Mouse (Mus musculus) cortical plate, adult 2 months (tissue): ENCODE measurements around the gene Prrg1.

Source experiments
- CTCF ChIP-seq: fragments of 200-500 bp; IDR thresholded peaks from 2 replicates; pipeline ENCODE4 v1.5.1; 2011; ENCODE audit warnings: mild to moderate bottlenecking, control low read depth, low read length; ENCODE audit not compliant: insufficient read depth; ENCODE audit errors: extremely low read depth
- POLR2A ChIP-seq: fragments of 200-500 bp; IDR thresholded peaks from 2 replicates; pipeline ENCODE4 v1.6.1; 2011; ENCODE audit warnings: mild to moderate bottlenecking, low read length, control low read depth; ENCODE audit not compliant: insufficient read depth; ENCODE audit errors: extremely low read depth

- TF ChIP-seq CTCF (no peak), POLR2A (no peak)
Observed at GRCm38 (mm10) chrX:78552704-78553103, 31.0 kb downstream of the Prrg1 start.
